Mouse (Mus musculus) urinary bladder, postnatal 36 days (tissue): ENCODE measurements at regions not wholly inside any gene's neighbourhood (a gene's known extent, or its start where the extent isn't known, plus 50 kb on each side); places are given as distances from the start of the nearest gene placed in this dataset.

ENCODE experiments used
- DNase-seq, 2 experiments: peaks; one replicate each; pipeline ENCODE4 v3.0.0; 2022; ENCODE audit warnings: low spot score in 2 of 2, mixed read lengths in 1 of 2

- no peak for DNase-seq
Measured at GRCm38 (mm10) chr10:71485063-71485762, 137.7 kb downstream of the Ipmk start.

GRCm38 (mm10) chr10:71489791-71490190 is 142.2 kb downstream of the Ipmk start:
- DNase-seq, result no peak

- DNase-seq, result no peak
Measured at GRCm38 (mm10) chr10:71502096-71502495, 154.5 kb downstream of the Ipmk start.

- no peak for DNase-seq
Measured at GRCm38 (mm10) chr10:71504219-71504618, 156.7 kb downstream of the Ipmk start.

- DNase-seq, result no peak
Measured at GRCm38 (mm10) chr10:71525290-71525689, 177.7 kb downstream of the Ipmk start.

GRCm38 (mm10) chr10:71533759-71534158 is 186.2 kb downstream of the Ipmk start:
- no peak for DNase-seq

- DNase-seq, result no peak
Measured at GRCm38 (mm10) chr10:71545489-71545888, 197.9 kb downstream of the Ipmk start.

GRCm38 (mm10) chr10:71546507-71546906 is 198.9 kb downstream of the Ipmk start:
- DNase-seq, result no peak

- DNase-seq, result no peak
Measured at GRCm38 (mm10) chr10:71583716-71584115, 236.2 kb downstream of the Ipmk start.

- DNase-seq, result no peak
Measured at GRCm38 (mm10) chr10:71598515-71598914, 251.0 kb downstream of the Ipmk start.

- DNase-seq, result no peak
Measured at GRCm38 (mm10) chr10:71613736-71614135, 266.2 kb downstream of the Ipmk start.

GRCm38 (mm10) chr10:71617156-71617555 is 269.6 kb downstream of the Ipmk start:
- no peak for DNase-seq

GRCm38 (mm10) chr10:71646071-71646470 is 298.5 kb downstream of the Ipmk start:
- DNase-seq, result no peak

- DNase-seq, result no peak
Measured at GRCm38 (mm10) chr10:71657525-71657924, 310.0 kb downstream of the Ipmk start.

GRCm38 (mm10) chr10:71663545-71663944 is 316.0 kb downstream of the Ipmk start:
- DNase-seq, result no peak

GRCm38 (mm10) chr10:71667160-71667571 is 319.6 kb downstream of the Ipmk start:
- DNase-seq, result no peak

- no peak for DNase-seq
Measured at GRCm38 (mm10) chr10:71679240-71679639, 331.7 kb downstream of the Ipmk start.

GRCm38 (mm10) chr10:71713456-71713855 is 365.9 kb downstream of the Ipmk start:
- no peak for DNase-seq

- DNase-seq, result no peak
Measured at GRCm38 (mm10) chr10:71727746-71728145, 380.2 kb downstream of the Ipmk start.

GRCm38 (mm10) chr10:71733821-71734220 is 386.3 kb downstream of the Ipmk start:
- DNase-seq, result no peak

- no peak for DNase-seq
Measured at GRCm38 (mm10) chr10:71734481-71734880, 386.9 kb downstream of the Ipmk start.

GRCm38 (mm10) chr10:71738280-71738679 is 390.7 kb downstream of the Ipmk start:
- DNase-seq, result no peak

- DNase-seq, result no peak
Measured at GRCm38 (mm10) chr10:71748557-71749493, 401.3 kb downstream of the Ipmk start.
